Mouse (Mus musculus) mesoderm, embryonic 11.5 days (tissue): Measurements from ENCODE around the gene Plekhg1.

Experiments used
- DNase-seq: peaks from one replicate; pipeline ENCODE4 v3.0.0-alpha.2; 2012; ENCODE audit warnings: low read depth, low spot score

Plekhg1 gene

GRCm38 (mm10) chr10:3949306-3949705 lies 209.1 kb downstream of the Plekhg1 start:
- no peak for DNase-seq

GRCm38 (mm10) chr10:3956471-3956870 lies 216.3 kb downstream of the Plekhg1 start:
- DNase-seq: no peak

GRCm38 (mm10) chr10:3958591-3958990 lies 218.4 kb downstream of the Plekhg1 start:
- DNase-seq: no peak

GRCm38 (mm10) chr10:3969026-3969425 lies 228.9 kb downstream of the Plekhg1 start:
- peak; percentile 55 for DNase-seq

- no peak for DNase-seq
These were observed 232.1 kb downstream of the Plekhg1 start for GRCm38 (mm10) chr10:3972237-3972636.

- peak; percentile 88 for DNase-seq
These were observed 232.9 kb downstream of the Plekhg1 start, which contains the start of gene Mthfd1l for GRCm38 (mm10) chr10:3972981-3973588. TSS of gene Mthfd1l (plus strand) at chr10:3973118.

GRCm38 (mm10) chr10:3973589-3974070 lies 233.5 kb downstream of the Plekhg1 start:
- DNase-seq: peak; percentile 88

GRCm38 (mm10) chr10:3974380-3974779 lies 234.2 kb downstream of the Plekhg1 start:
- DNase-seq: no peak

- DNase-seq: no peak
These were observed 235.9 kb downstream of the Plekhg1 start for GRCm38 (mm10) chr10:3975898-3976622.

GRCm38 (mm10) chr10:3976623-3977010 lies 236.5 kb downstream of the Plekhg1 start:
- no peak for DNase-seq

- no peak for DNase-seq
These were observed 238.2 kb downstream of the Plekhg1 start for GRCm38 (mm10) chr10:3978326-3978725.

GRCm38 (mm10) chr10:3978792-3979488 lies 238.8 kb downstream of the Plekhg1 start:
- no peak for DNase-seq

GRCm38 (mm10) chr10:3980231-3980630 lies 240.1 kb downstream of the Plekhg1 start:
- DNase-seq: no peak

- DNase-seq: no peak
These were observed 250.2 kb downstream of the Plekhg1 start for GRCm38 (mm10) chr10:3990295-3990883.

- DNase-seq: no peak
These were observed 253.4 kb downstream of the Plekhg1 start for GRCm38 (mm10) chr10:3993365-3994102.

- no peak for DNase-seq
These were observed 255.1 kb downstream of the Plekhg1 start for GRCm38 (mm10) chr10:3995277-3995676.

GRCm38 (mm10) chr10:3996170-3996876 lies 256.2 kb downstream of the Plekhg1 start:
- DNase-seq: peak; percentile 90

- no peak for DNase-seq
These were observed 257.8 kb downstream of the Plekhg1 start for GRCm38 (mm10) chr10:3997851-3998426.

GRCm38 (mm10) chr10:4002711-4003110 lies 262.5 kb downstream of the Plekhg1 start:
- DNase-seq: no peak

- no peak for DNase-seq
These were observed 265.0 kb downstream of the Plekhg1 start for GRCm38 (mm10) chr10:4005191-4005590.
